Mouse (Mus musculus): ENCODE results near the gene Hrh1. TPM values are rescaled to one million over a fixed set of nuclear protein-coding genes. Genes with fewer than 3 reads are reported as not detected.

The Hrh1 gene
- total RNA-seq, 2 experiments from 2014 or later: 21.4 to 27.1 TPM

Other genes with a start within 250 kb of the Hrh1 start
- 100 to 1,000 TPM; 303 to 326 TPM for gene Slc6a1, start 115.3 kb upstream of the Hrh1 start, total RNA-seq (2021)
- gene Atg7, start 245.2 kb downstream of the Hrh1 start, total RNA-seq (2021): 10 to 100 TPM; 26.0 to 26.4 TPM